Mouse (Mus musculus) liver, adult 2 months (tissue): ENCODE data around the gene Ptges. TPM values are rescaled to one million over a fixed set of nuclear protein-coding genes. Genes with fewer than 3 reads are reported as not detected.

Source experiments
- DNase-seq: peaks from one replicate; pipeline ENCODE4 v3.0.0-alpha.2; 2011; ENCODE audit warnings: low read depth, low spot score; ENCODE audit errors: extremely low read depth
- H3K27ac ChIP-seq: fragments of 200-500 bp; replicated peaks from 2 replicates; pipeline ENCODE4 v1.5.1; 2012; ENCODE audit warnings: low read depth, mild to moderate bottlenecking, control low read depth, inconsistent platforms, low read length; ENCODE audit not compliant: insufficient read depth
- H3K27me3 ChIP-seq: fragments of 200-500 bp; 2 replicates; pipeline ENCODE4 v1.6.1; 2012; ENCODE audit warnings: mild to moderate bottlenecking, moderate library complexity, low read length, inconsistent platforms; ENCODE audit not compliant: control insufficient read depth, insufficient read depth
- H3K36me3 ChIP-seq: fragments of 200-500 bp; 2 replicates; pipeline ENCODE4 v1.6.1; 2012; ENCODE audit warnings: low read length, inconsistent platforms; ENCODE audit not compliant: control insufficient read depth, insufficient read depth
- H3K4me1 ChIP-seq: fragments of 200-500 bp; 2 replicates; pipeline ENCODE4 v1.6.1; 2011; ENCODE audit warnings: low read length; ENCODE audit not compliant: control insufficient read depth, insufficient read depth
- H3K4me3 ChIP-seq: fragments of 200-500 bp; 2 replicates; pipeline ENCODE4 v1.5.1; 2011; ENCODE audit warnings: low read depth, mild to moderate bottlenecking, control low read depth, low read length, moderate library complexity; ENCODE audit not compliant: insufficient read depth
- H3K79me2 ChIP-seq: fragments of 200-500 bp; 2 replicates; pipeline ENCODE4 v1.6.1; 2012; ENCODE audit warnings: inconsistent platforms, mild to moderate bottlenecking, low read length, moderate library complexity; ENCODE audit not compliant: control insufficient read depth, insufficient read depth
- H3K9ac ChIP-seq: fragments of 200-500 bp; 2 replicates; pipeline ENCODE4 v1.6.1; 2012; ENCODE audit warnings: low read depth, mild to moderate bottlenecking, control low read depth, inconsistent platforms, low read length
- CTCF ChIP-seq: fragments of 200-500 bp; IDR thresholded peaks from 2 replicates; pipeline ENCODE4 v1.5.1; 2011; ENCODE audit warnings: low read depth, low read length, control low read depth
- POLR2A ChIP-seq: fragments of 200-500 bp; IDR thresholded peaks from 2 replicates; pipeline ENCODE4 v1.6.1; 2011; ENCODE audit warnings: low read length, control low read depth; ENCODE audit not compliant: insufficient read depth; ENCODE audit errors: extremely low read depth
- WGBS: fragments of 180-500 bp; shearing (Covaris S2); methylation state at CpG from one replicate; pipeline ENCODE4 v1.1.7; 2018; 5-methylcytosine and 5-hydroxymethylcytosine counted together
- polyA plus RNA-seq: library from polyadenylated mRNA; depleted of rRNA; stranded (reverse); fragments of >200 nt; gene quantifications from 2 replicates; pipeline ENCODE4 v1.2.3, GENCODE M21; 2012; rRNA removed
- total RNA-seq: library from RNA; depleted of rRNA; stranded (reverse); fragments of >200 nt; gene quantifications from 2 replicates; pipeline ENCODE4 v1.2.3, GENCODE M21; 2014; rRNA removed

Gene Ptges
- total and polyA plus RNA-seq, 2 experiments = 0.09 to 0.17 TPM

GRCm38 (mm10) chr2:30845152-30846070, 84.3 kb downstream of the Ptges start:
- TF ChIP-seq CTCF = no peak
- TF ChIP-seq POLR2A = no peak
- H3K4me3 ChIP-seq = no peak overlapping the region; the same call in 1 of the 2 replicates
- no peak for DNase-seq
- no peaks in the 10 kb centered on the region for H3K36me3 ChIP-seq
- H3K27ac ChIP-seq = no peak overlapping the region
- no peak overlapping the region for H3K9ac ChIP-seq
- H3K27me3 ChIP-seq = peaks cover 12% of the 10 kb centered on the region; the same call in 1 of the 2 replicates
- no peaks in the 10 kb centered on the region for H3K79me2 ChIP-seq
- no peaks in the 10 kb centered on the region for H3K4me1 ChIP-seq
- 3% methylated on average over 79 of the region's 80 CpGs for WGBS

GRCm38 (mm10) chr2:30842615-30843014, 87.0 kb downstream of the Ptges start:
- H3K4me3 ChIP-seq = no peak overlapping the region
- H3K9ac ChIP-seq = no peak overlapping the region
- no peaks in the 10 kb centered on the region for H3K79me2 ChIP-seq
- WGBS = 36% methylated on average over 10 of the region's 10 CpGs
- TF ChIP-seq CTCF = no peak
- no peak for TF ChIP-seq POLR2A
- no peak for DNase-seq
- no peak overlapping the region for H3K27ac ChIP-seq
- H3K27me3 ChIP-seq = peaks cover 12% of the 10 kb centered on the region; the same call in 1 of the 2 replicates
- H3K36me3 ChIP-seq = no peaks in the 10 kb centered on the region
- H3K4me1 ChIP-seq = no peaks in the 10 kb centered on the region

Other genes starting within 250 kb of the Ptges start
- not detected in 2 replicates for gene 1700001O22Rik, start 126.2 kb downstream of the Ptges start, total RNA-seq
- gene 1700001O22Rik, start 126.2 kb downstream of the Ptges start, polyA plus RNA-seq = 0.11 TPM in 1 of 2 replicates, not detected in the other
- 8.3 and 8.8 TPM in 2 replicates for gene Ntmt1, start 122.0 kb downstream of the Ptges start, total RNA-seq
- gene Ntmt1, start 122.0 kb downstream of the Ptges start, polyA plus RNA-seq = 11.9 and 15.9 TPM in 2 replicates
- 4.6 and 5.6 TPM in 2 replicates for gene Asb6, start 99.5 kb downstream of the Ptges start, total RNA-seq
- gene Asb6, start 99.5 kb downstream of the Ptges start, polyA plus RNA-seq = 15.4 and 17.4 TPM in 2 replicates
- gene Prrx2, start 94.9 kb downstream of the Ptges start, total RNA-seq = not detected in 2 replicates
- 0.32 TPM in 1 of 2 replicates, not detected in the other for gene Prrx2, start 94.9 kb downstream of the Ptges start, polyA plus RNA-seq
- gene Tor1b, start 23.1 kb upstream of the Ptges start, total RNA-seq = 29.1 and 30.9 TPM in 2 replicates
- gene Tor1b, start 23.1 kb upstream of the Ptges start, polyA plus RNA-seq = 14.4 and 17.1 TPM in 2 replicates
- 62.2 and 76.6 TPM in 2 replicates for gene Tor1a, start 38.1 kb upstream of the Ptges start, total RNA-seq
- gene Tor1a, start 38.1 kb upstream of the Ptges start, polyA plus RNA-seq = 54.2 and 57.9 TPM in 2 replicates
- 13.5 and 16.6 TPM in 2 replicates for gene BC005624, start 52.3 kb upstream of the Ptges start, total RNA-seq
- 11.7 and 12.0 TPM in 2 replicates for gene BC005624, start 52.3 kb upstream of the Ptges start, polyA plus RNA-seq
- 3.0 and 3.3 TPM in 2 replicates for gene Usp20, start 52.4 kb upstream of the Ptges start, total RNA-seq
- 5.7 and 6.0 TPM in 2 replicates for gene Usp20, start 52.4 kb upstream of the Ptges start, polyA plus RNA-seq
- 5.2 and 7.4 TPM in 2 replicates for gene Fnbp1, start 212.1 kb upstream of the Ptges start, total RNA-seq
- 5.9 and 8.6 TPM in 2 replicates for gene Fnbp1, start 212.1 kb upstream of the Ptges start, polyA plus RNA-seq
- 10.0 and 11.4 TPM in 2 replicates for gene Gpr107, start 222.5 kb upstream of the Ptges start, total RNA-seq
- gene Gpr107, start 222.5 kb upstream of the Ptges start, polyA plus RNA-seq = 6.8 and 8.3 TPM in 2 replicates